Mouse (Mus musculus) MEL (cell line): ENCODE measurements around the gene Pcsk4.

Source experiments
- CHD1 ChIP-seq: IDR thresholded peaks from 2 replicates; pipeline ENCODE4 v1.6.1; 2012; ENCODE audit warnings: low read depth, mild to moderate bottlenecking, inconsistent platforms, low read length, improper control_type of control experiment
- CTCF ChIP-seq, 3 experiments: IDR thresholded peaks in 2 of 3; conservative IDR thresholded peaks in 1 of 3; 2 replicates each; pipeline ENCODE4 v1.5.1; 2011 to 2012; ENCODE audit warnings: low read length in 3 of 3, low read depth in 2 of 3, mild to moderate bottlenecking in 2 of 3, improper control_type of control experiment in 1 of 3, inconsistent platforms in 1 of 3, mixed read lengths in 1 of 3, moderate library complexity in 1 of 3; ENCODE audit not compliant: control insufficient read depth in 1 of 3, insufficient read depth in 1 of 3, poor library complexity in 1 of 3, severe bottlenecking in 1 of 3
- E2F4 ChIP-seq: IDR thresholded peaks from 2 replicates; pipeline ENCODE4 v1.6.1; 2011; ENCODE audit warnings: low read depth, low read length, improper control_type of control experiment, borderline replicate concordance
- MAX ChIP-seq: IDR thresholded peaks from 2 replicates; pipeline ENCODE4 v1.6.1; 2011; ENCODE audit warnings: low read length, improper control_type of control experiment
- POLR2A ChIP-seq, 2 experiments: IDR thresholded peaks; 2 replicates each; pipeline ENCODE4 v1.6.1; 2011 to 2012; ENCODE audit warnings: low read length in 2 of 2, mild to moderate bottlenecking in 2 of 2, control low read depth in 1 of 2, improper control_type of control experiment in 1 of 2, low read depth in 1 of 2, moderate library complexity in 1 of 2; ENCODE audit not compliant: control insufficient read depth in 1 of 2, insufficient read depth in 1 of 2, poor library complexity in 1 of 2
- RAD21 ChIP-seq: IDR thresholded peaks from 2 replicates; pipeline ENCODE4 v1.6.1; 2011; ENCODE audit warnings: mild to moderate bottlenecking, low read depth, low read length, improper control_type of control experiment
- USF2 ChIP-seq, 2 experiments: IDR thresholded peaks; 2 replicates each; pipeline ENCODE4 v1.6.1; 2011 to 2012; ENCODE audit warnings: improper control_type of control experiment in 2 of 2, low read length in 2 of 2, borderline replicate concordance in 1 of 2, inconsistent platforms in 1 of 2, low read depth in 1 of 2, mild to moderate bottlenecking in 1 of 2; ENCODE audit not compliant: insufficient read depth in 1 of 2
- ZC3H11A ChIP-seq: IDR thresholded peaks from 2 replicates; pipeline ENCODE4 v1.6.1; 2012; ENCODE audit warnings: low read depth, mild to moderate bottlenecking, inconsistent platforms, low read length, improper control_type of control experiment
- ZNF384 ChIP-seq: IDR thresholded peaks from 2 replicates; pipeline ENCODE4 v1.6.1; 2012; ENCODE audit warnings: low read depth, mild to moderate bottlenecking, inconsistent platforms, low read length, improper control_type of control experiment

GRCm38 (mm10) chr10:80368392-80368791, 39.1 kb upstream of the Pcsk4 start:
- TF ChIP-seq ZC3H11A = no peak
- TF ChIP-seq ZNF384 = no peak
- TF ChIP-seq POLR2A (IDR thresholded peaks at IDR 0.05; ENCODE audit: control insufficient read depth in 1 of 2, insufficient read depth in 1 of 2, low read depth in 1 of 2, low read length in 2 of 2, poor library complexity in 1 of 2) = no peak
- no peak for TF ChIP-seq MAX
- TF ChIP-seq CHD1 = no peak
- no peak for TF ChIP-seq CTCF (IDR thresholded peaks at IDR 0.05 in 2 of 3, conservative IDR thresholded peaks at IDR 0.05 in 1 of 3; ENCODE audit: control insufficient read depth in 1 of 3, insufficient read depth in 1 of 3, low read depth in 2 of 3, low read length in 3 of 3, poor library complexity in 1 of 3, severe bottlenecking in 1 of 3)
- TF ChIP-seq USF2 (IDR thresholded peaks at IDR 0.05; ENCODE audit: borderline replicate concordance in 1 of 2, insufficient read depth in 1 of 2, low read depth in 1 of 2, low read length in 2 of 2) = no peak
- no peak for TF ChIP-seq RAD21
- no peak for TF ChIP-seq E2F4
